Mouse (Mus musculus) CH12.LX (cell line): ENCODE measurements around the gene Gm16181. TPM values are rescaled to one million over a fixed set of nuclear protein-coding genes. Genes with fewer than 3 reads are reported as not detected.

Experiments
- DNase-seq: peaks from one replicate; pipeline ENCODE4 v3.0.0-alpha.2; 2013; ENCODE audit errors: extremely low read depth
- H3K27ac ChIP-seq: 2 replicates; pipeline ENCODE4 v1.5.1; 2012; ENCODE audit warnings: low read depth, mild to moderate bottlenecking, control low read depth, moderate library complexity; ENCODE audit not compliant: insufficient read depth
- H3K27me3 ChIP-seq: replicated peaks from 2 replicates; pipeline ENCODE3; 2012; ENCODE audit warnings: inconsistent platforms
- H3K36me3 ChIP-seq, 2 experiments: replicated peaks in 1 of 2; 2 replicates each; pipeline versions ENCODE3 to v1.6.1; 2012; ENCODE audit warnings: inconsistent platforms in 1 of 2, low read length in 1 of 2, mild to moderate bottlenecking in 1 of 2, mixed read lengths in 1 of 2, moderate library complexity in 1 of 2; ENCODE audit not compliant: control insufficient read depth in 1 of 2, insufficient read depth in 1 of 2
- H3K4me1 ChIP-seq, 2 experiments: 2 replicates each; pipeline ENCODE4 v1.6.1; 2012; ENCODE audit warnings: inconsistent platforms in 1 of 2, moderate library complexity in 1 of 2; ENCODE audit not compliant: insufficient read depth in 2 of 2, control insufficient read depth in 1 of 2
- H3K4me2 ChIP-seq: 2 replicates; pipeline ENCODE4 v1.6.1; 2012; ENCODE audit warnings: low read depth, mild to moderate bottlenecking, control low read depth; ENCODE audit not compliant: poor library complexity, insufficient read depth, severe bottlenecking
- H3K4me3 ChIP-seq, 3 experiments: fragments of 150-350 bp in 1 of 3; sonication (generic) in 1 of 3; replicated peaks in 1 of 3; 2 replicates each; pipeline versions ENCODE3 to v1.5.1; 2011 to 2012; ENCODE audit warnings: low read depth in 2 of 3, low read length in 2 of 3, mild to moderate bottlenecking in 2 of 3, moderate library complexity in 2 of 3, control low read depth in 1 of 3, improper control_type of control experiment in 1 of 3, inconsistent platforms in 1 of 3, mixed read lengths in 1 of 3; ENCODE audit not compliant: poor library complexity in 1 of 3
- H3K79me2 ChIP-seq: replicated peaks from 2 replicates; pipeline ENCODE4 v1.6.1; 2012; ENCODE audit warnings: mild to moderate bottlenecking, moderate library complexity; ENCODE audit not compliant: control insufficient read depth, poor library complexity, insufficient read depth, severe bottlenecking; ENCODE audit errors: extremely low read depth
- H3K9ac ChIP-seq: 2 replicates; pipeline ENCODE4 v1.6.1; 2012; ENCODE audit warnings: low read depth, mild to moderate bottlenecking, control low read depth, moderate library complexity; ENCODE audit not compliant: insufficient read depth
- H3K9me3 ChIP-seq: replicated peaks from 2 replicates; pipeline ENCODE3; 2012; ENCODE audit warnings: low read length, inconsistent platforms, mixed read lengths
- BHLHE40 ChIP-seq: IDR thresholded peaks from 2 replicates; pipeline ENCODE4 v1.6.1; 2011; ENCODE audit warnings: mild to moderate bottlenecking, low read depth, low read length, improper control_type of control experiment
- CHD1 ChIP-seq: IDR thresholded peaks from 2 replicates; pipeline ENCODE4 v1.6.1; 2012; ENCODE audit warnings: low read depth, low read length, improper control_type of control experiment, inconsistent platforms
- CTCF ChIP-seq, 2 experiments: IDR thresholded peaks in 1 of 2; conservative IDR thresholded peaks in 1 of 2; 2 replicates each; pipeline ENCODE4 v1.5.1; 2011 to 2012; ENCODE audit warnings: low read depth in 2 of 2, low read length in 2 of 2, improper control_type of control experiment in 1 of 2, inconsistent platforms in 1 of 2, mild to moderate bottlenecking in 1 of 2, moderate library complexity in 1 of 2
- E2F4 ChIP-seq: IDR thresholded peaks from 2 replicates; pipeline ENCODE4 v1.6.1; 2011; ENCODE audit warnings: low read depth, low read length, improper control_type of control experiment; ENCODE audit not compliant: insufficient replicate concordance
- ELF1 ChIP-seq: IDR thresholded peaks from 2 replicates; pipeline ENCODE4 v1.6.1; 2014; ENCODE audit warnings: low read depth, mild to moderate bottlenecking, inconsistent platforms, low read length, improper control_type of control experiment
- GABPA ChIP-seq: IDR thresholded peaks from 2 replicates; pipeline ENCODE4 v1.6.1; 2012; ENCODE audit warnings: low read depth, low read length, improper control_type of control experiment, inconsistent platforms; ENCODE audit not compliant: insufficient replicate concordance
- HCFC1 ChIP-seq: IDR thresholded peaks from 2 replicates; pipeline ENCODE4 v1.6.1; 2012; ENCODE audit warnings: low read depth, mild to moderate bottlenecking, inconsistent platforms, low read length, improper control_type of control experiment
- MXI1 ChIP-seq: IDR thresholded peaks from 2 replicates; pipeline ENCODE4 v1.6.1; 2011; ENCODE audit warnings: mild to moderate bottlenecking, low read depth, low read length, improper control_type of control experiment
- NRF1 ChIP-seq: IDR thresholded peaks from 2 replicates; pipeline ENCODE4 v1.6.1; 2014; ENCODE audit warnings: low read depth, mild to moderate bottlenecking, inconsistent platforms, low read length, improper control_type of control experiment, moderate library complexity
- POLR2A ChIP-seq: IDR thresholded peaks from 2 replicates; pipeline ENCODE4 v1.6.1; 2011; ENCODE audit warnings: low read depth, mild to moderate bottlenecking, improper control_type of control experiment, low read length
- POLR2AphosphoS2 ChIP-seq: IDR thresholded peaks from 2 replicates; pipeline ENCODE4 v1.6.1; 2011; ENCODE audit warnings: low read depth, low read length, improper control_type of control experiment
- RAD21 ChIP-seq: IDR thresholded peaks from 2 replicates; pipeline ENCODE4 v1.6.1; 2011; ENCODE audit warnings: low read depth, mild to moderate bottlenecking, low read length, improper control_type of control experiment, moderate library complexity
- SIN3A ChIP-seq: IDR thresholded peaks from 2 replicates; pipeline ENCODE4 v1.6.1; 2012; ENCODE audit warnings: low read length, improper control_type of control experiment, inconsistent platforms
- SMC3 ChIP-seq: IDR thresholded peaks from 2 replicates; pipeline ENCODE4 v1.6.1; 2011; ENCODE audit warnings: low read depth, low read length, improper control_type of control experiment
- TBP ChIP-seq: conservative IDR thresholded peaks from 2 replicates; pipeline ENCODE4 v1.6.1; 2011; ENCODE audit warnings: low read depth, low read length, improper control_type of control experiment
- UBTF ChIP-seq: IDR thresholded peaks from 2 replicates; pipeline ENCODE4 v1.6.1; 2012; ENCODE audit warnings: low read depth, mild to moderate bottlenecking, inconsistent platforms, low read length, improper control_type of control experiment, moderate library complexity
- ZMIZ1 ChIP-seq: IDR thresholded peaks from 2 replicates; pipeline ENCODE4 v1.6.1; 2012; ENCODE audit warnings: low read depth, mild to moderate bottlenecking, inconsistent platforms, low read length, improper control_type of control experiment
- dilution Hi-C: fragments of 300-500 bp; cut with MboI; formaldehyde crosslinking; loops from 2 replicates; pipeline ENCODE4 v1.14.3; 2020; ENCODE audit warnings: low sequenced_read_pairs; ENCODE audit not compliant: extremely low pct_unique_long_range_greater_than_20kb, extremely low pct_ligation_motif_present
- in situ Hi-C: fragments of 300-500 bp; cut with MboI; formaldehyde crosslinking; loops from 3 replicates; pipeline ENCODE4 v1.14.3; 2019; ENCODE audit warnings: low sequenced_read_pairs, low pct_ligation_motif_present, low pct_unique_long_range_greater_than_20kb, mixed read lengths
- polyA plus RNA-seq: library from polyadenylated mRNA; unstranded; fragments of >175 nt; gene quantifications from 2 replicates; pipeline ENCODE4 v1.2.1, GENCODE M21; 2012; ENCODE audit warnings: low read depth; ENCODE audit not compliant: insufficient read length
- total RNA-seq, 2 experiments: library from RNA; depleted of rRNA; stranded (reverse); fragments of 300-350 nt in 1 of 2; fragments of >200 nt in 1 of 2; gene quantifications; 2 replicates each; pipeline ENCODE4 v1.2.3; 2012 to 2014

The Gm16181 gene
- total and polyA plus RNA-seq, 3 experiments = not detected

- dilution Hi-C loops = no loop called here
- Histone ChIP-seq H3K4me2 (peak overlapping the region; percentile 76; the same call in 1 of the 2 replicates), H3K36me3 (peaks cover 36 to 55% of the 10 kb centered on the region in 2 experiments), H3K27ac (peak overlapping the region; percentile 88), H3K4me1 (peaks cover 6 to 45% of the 10 kb centered on the region in 2 experiments), H3K9me3 (no peaks in the 10 kb centered on the region), H3K4me3 (peak overlapping the region; percentile 90 to 92 (median 92)), H3K79me2 (peaks cover 52% of the 10 kb centered on the region), H3K9ac (peak overlapping the region; percentile 99), H3K27me3 (peaks cover 6% of the 10 kb centered on the region)
- in situ Hi-C loops = no loop called here
- TF ChIP-seq TBP (0 out of 2 replicates have a peak, but pooled peaks have one; percentile 44), ELF1 (0 out of 2 replicates have a peak, but pooled peaks have one; percentile 18), UBTF (0 out of 2 replicates have a peak, but pooled peaks have one; percentile 42), POLR2AphosphoS2 (peak; percentile 65; the same call in 1 of the 2 replicates), MXI1 (0 out of 2 replicates have a peak, but pooled peaks have one; percentile 18), GABPA (no peak), RAD21 (no peak), BHLHE40 (0 out of 2 replicates have a peak, but pooled peaks have one; percentile 37), HCFC1 (peak; percentile 8; the same call in 1 of the 2 replicates), CHD1 (peak; percentile 66; the same call in 1 of the 2 replicates), SIN3A (peak; percentile 77), SMC3 (no peak), NRF1 (0 out of 2 replicates have a peak, but pooled peaks have one; percentile 30), POLR2A (peak; percentile 17), ZMIZ1 (0 out of 2 replicates have a peak, but pooled peaks have one; percentile 25)
- peak; percentile 66 for DNase-seq
Measured at GRCm38 (mm10) chr17:35242015-35242941, 21.6 kb downstream of the Gm16181 start.

- Histone ChIP-seq H3K4me2 (peak overlapping the region; percentile 76), H3K4me1 (peaks cover 6 to 45% of the 10 kb centered on the region in 2 experiments), H3K27ac (no peak overlapping the region), H3K4me3 (peak overlapping the region; percentile 90 to 92 (median 92)), H3K9me3 (no peaks in the 10 kb centered on the region), H3K36me3 (peaks cover 43 to 56% of the 10 kb centered on the region in 2 experiments), H3K27me3 (peaks cover 6% of the 10 kb centered on the region), H3K79me2 (peaks cover 59% of the 10 kb centered on the region), H3K9ac (peak overlapping the region; percentile 99)
- dilution Hi-C loops = no loop called here
- DNase-seq = no peak
- TF ChIP-seq UBTF (no peak; the same call in 1 of the 2 replicates), E2F4 (no peak), POLR2AphosphoS2 (0 out of 2 replicates have a peak, but pooled peaks have one; percentile 8), CTCF (conservative IDR thresholded peaks at IDR 0.05 in 1 of 2, IDR thresholded peaks at IDR 0.05 in 1 of 2; ENCODE audit: low read depth in 2 of 2, low read length in 2 of 2) (peak in 1 of 2 experiments; percentile 19; a peak in 2 of 4 replicates)
- in situ Hi-C loops = no loop called here
Measured at GRCm38 (mm10) chr17:35243086-35243485, 22.5 kb downstream of the Gm16181 start.
